Mouse (Mus musculus): Measurements from ENCODE around the gene E130208F15Rik.

E130208F15Rik gene

DNA sequence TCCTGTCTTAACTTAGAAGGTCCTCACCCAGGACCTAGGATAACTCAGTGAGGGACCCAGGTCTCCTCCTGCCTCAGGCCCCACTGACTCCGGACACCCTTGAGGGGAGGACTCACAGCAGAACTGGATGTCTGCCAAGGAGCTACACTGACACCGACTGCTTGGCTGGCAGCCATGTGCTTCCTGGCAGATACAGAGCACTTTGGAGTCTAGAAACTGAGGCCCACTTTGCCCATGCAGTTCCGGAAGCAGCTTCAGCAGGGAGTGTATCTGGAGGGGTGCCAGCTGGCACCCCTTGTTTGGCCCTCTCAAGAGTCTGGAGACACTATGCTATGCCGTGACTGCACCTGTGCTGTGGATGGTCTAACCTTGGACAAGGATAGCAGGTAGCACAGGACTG lies 11.9 kb downstream of the E130208F15Rik start:
- DNase-seq (ENCODE audit: low spot score in 2 of 2), result no peak

DNA sequence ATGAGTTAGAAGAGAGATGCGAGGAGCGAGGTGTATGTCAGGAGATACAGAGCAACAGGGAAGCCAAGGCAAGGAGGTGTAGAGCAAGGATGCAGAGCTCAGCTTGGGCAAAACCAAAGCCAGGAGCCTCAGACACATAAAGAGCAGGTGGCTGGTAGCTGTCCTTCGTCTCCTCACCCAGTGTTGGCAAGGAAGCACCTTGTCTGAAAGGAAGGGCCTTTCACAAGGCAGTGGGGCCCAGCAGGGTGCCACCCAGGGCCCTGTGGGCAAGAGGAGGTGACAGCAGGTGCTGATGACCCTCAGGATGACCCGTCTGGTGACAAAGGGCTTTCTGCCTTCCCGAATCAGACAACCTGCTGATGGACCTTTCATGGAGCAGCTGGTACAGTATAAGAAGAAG lies 13.0 kb downstream of the E130208F15Rik start:
- no peak for DNase-seq (ENCODE audit: low spot score in 2 of 2)

DNA sequence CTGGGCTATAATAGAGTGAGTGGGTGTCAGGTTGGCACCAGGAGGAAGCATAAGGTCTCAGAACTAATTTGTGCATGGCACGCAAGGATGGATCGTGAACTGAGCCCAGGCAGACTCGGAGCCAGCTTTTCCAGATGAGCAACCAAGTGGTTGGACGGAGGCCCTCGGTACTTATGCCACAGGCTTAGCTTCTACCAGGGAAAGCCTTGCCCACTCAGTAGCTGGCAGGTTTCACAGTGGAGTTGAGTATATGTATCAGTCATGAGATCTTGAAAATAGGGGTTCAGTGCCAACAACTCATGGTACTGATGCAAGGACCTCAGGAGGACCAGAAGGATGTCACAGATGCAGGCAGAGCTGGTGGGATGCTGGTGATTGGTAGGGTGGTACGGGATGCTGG lies 14.1 kb downstream of the E130208F15Rik start:
- DNase-seq (ENCODE audit: low spot score in 2 of 2), result no peak

DNA sequence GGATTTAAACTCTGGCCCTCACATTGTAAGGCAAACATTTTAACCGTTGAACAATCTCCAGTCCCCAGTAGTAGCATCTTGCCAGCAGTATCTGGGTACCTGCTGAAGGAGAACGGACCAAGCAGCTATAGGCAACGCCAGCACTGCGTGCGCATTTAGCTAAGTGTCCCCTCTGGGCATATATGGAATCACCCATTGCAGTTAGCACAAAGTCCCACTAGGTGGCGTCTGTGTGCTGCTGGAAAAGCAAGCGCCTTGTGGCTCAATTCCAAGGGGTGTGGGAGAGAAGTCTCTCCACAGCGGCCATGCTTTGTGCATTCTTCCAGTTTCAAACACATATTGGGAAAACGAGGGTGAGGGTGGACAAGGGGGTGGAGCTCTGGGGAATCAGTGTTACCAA lies 14.8 kb downstream of the E130208F15Rik start:
- DNase-seq (ENCODE audit: low spot score in 2 of 2), result peak; percentile 30 to 56

DNA sequence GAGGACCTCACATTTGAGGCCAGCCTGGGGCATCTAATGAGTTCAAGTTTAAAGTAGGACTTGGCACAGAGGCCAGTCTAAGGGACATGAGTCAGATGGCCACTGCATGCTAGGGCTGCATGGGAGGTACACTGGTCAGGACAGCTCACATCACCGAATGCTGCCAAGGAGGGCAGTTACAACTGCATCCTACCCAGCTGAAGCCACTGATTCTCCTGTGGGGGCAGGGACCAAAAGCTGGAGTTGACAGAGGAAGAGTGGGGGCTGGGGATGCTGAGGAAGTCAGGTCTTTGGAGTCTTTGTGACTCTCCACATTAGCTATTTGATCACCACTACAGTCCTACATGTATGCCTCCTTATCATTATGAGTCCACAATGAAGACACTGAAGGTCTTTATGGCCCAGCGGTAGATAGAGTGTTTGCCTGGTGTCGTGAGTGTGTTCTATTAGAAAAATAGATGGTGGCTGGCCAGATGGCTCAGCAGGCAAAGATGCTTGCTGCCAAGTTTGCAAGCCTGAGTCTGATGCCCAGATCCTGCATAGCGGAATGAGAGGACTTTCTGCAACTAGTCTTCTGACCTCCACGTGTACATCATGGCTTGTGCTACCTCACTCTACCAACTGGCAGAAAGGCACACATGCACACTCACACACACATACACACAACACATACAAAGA lies 18.0 kb downstream of the E130208F15Rik start:
- no peak for DNase-seq (ENCODE audit: low spot score in 2 of 2)

DNA sequence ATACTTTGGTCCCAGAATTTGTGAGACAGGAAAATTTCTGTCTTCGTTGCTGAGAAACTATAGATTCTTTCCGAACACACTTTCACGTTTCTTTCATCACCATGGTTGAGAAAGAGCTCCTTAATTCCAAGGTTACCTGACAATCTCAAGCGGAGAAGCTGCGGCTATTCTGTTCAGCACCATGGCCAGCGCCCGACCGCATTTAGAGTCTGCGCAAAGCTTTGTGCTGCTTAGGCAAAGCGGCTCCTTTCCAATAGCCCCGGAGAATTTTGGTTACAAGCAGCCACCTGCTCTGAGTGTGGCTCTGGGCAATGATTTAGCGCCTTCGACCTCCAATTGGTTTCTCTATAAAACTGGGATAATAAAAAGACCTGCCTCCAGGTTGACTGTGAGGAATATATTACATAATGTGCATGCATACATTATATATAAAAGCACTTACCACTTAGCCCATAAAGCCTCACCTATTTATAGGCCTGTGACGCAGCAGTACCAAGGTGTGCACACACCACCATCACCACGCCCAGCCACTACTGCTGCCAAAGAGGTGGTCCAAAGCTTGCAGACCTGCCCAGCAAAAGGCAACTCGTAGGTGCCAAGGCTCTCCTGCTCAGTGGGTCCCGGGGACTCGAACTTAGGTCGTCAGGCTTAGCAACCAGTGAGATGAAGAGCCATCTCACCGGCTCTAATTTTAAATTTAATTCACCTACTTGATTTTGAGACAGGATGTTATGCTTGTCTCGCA lies 25.3 kb downstream of the E130208F15Rik start:
- DNase-seq (ENCODE audit: low spot score in 2 of 2), result peak in 1 of 2 experiments; percentile 50

DNA sequence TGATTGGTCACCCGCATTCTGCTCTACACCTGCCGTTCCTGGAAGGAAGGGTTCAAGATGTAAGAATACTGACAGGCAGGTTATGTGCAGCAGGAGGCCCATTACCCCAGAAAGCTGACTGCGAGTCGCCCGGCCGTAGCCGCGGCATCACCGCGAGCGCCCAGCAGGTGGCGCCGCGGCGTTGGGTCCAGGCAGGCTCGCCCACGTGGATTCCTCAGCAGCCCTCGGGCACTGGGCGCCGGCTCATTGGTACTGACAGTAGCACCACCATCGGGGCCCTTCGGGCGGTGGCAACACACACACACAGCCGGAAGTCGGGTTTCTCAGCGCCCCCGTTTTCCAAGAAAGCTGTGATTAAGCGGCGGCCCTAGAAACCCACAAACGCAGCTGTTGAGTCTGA lies 26.3 kb downstream of the E130208F15Rik start:
- DNase-seq (ENCODE audit: low spot score in 2 of 2), result peak; percentile 21 to 45

DNA sequence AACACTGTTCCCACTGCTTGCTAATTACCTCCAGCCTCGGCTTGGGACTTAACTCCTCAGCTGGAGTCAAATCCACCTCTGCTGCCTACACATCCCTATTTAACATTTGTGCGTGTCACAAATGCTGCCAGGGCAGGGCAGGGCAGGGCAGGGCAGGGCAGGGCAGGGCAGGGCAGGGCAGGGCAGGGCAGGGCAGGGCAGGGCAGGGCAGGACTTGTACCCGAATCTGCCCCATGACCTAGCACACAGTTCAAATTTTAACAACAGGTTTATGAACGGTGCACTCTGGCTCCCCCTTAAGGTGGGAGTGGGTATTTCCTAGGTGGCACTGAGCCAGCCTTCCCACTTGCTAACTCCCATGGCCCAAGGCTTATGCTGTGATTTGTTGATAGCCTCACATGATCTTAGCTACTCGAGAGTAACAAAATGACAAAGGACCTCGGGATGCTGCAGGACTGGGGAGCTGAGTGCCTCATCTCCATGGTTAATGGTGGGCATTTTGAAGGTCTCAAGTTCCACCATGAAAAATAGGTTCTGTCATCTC lies 31.8 kb downstream of the E130208F15Rik start:
- peak in 1 of 2 experiments; percentile 44 for DNase-seq (ENCODE audit: low spot score in 2 of 2)

DNA sequence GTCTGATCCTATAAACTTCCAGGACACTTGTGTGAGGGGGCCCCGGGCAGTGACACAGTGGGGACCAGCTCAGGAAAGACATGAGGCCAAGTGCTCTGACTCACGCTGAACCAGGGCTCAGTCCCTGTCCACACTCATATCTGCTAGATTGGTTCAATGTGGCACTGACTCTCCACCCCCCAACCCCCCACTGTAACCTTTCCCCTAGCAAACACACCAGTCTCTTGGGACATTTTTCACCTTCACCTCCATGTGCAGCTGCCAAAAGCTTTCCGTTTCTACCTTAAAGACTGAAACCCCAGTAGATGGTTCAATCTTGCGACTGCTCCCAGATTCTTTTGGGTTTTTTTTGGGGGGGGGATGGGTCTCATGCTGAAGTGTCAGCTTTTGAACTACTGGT lies 32.5 kb downstream of the E130208F15Rik start:
- DNase-seq (ENCODE audit: low spot score in 2 of 2), result no peak

DNA sequence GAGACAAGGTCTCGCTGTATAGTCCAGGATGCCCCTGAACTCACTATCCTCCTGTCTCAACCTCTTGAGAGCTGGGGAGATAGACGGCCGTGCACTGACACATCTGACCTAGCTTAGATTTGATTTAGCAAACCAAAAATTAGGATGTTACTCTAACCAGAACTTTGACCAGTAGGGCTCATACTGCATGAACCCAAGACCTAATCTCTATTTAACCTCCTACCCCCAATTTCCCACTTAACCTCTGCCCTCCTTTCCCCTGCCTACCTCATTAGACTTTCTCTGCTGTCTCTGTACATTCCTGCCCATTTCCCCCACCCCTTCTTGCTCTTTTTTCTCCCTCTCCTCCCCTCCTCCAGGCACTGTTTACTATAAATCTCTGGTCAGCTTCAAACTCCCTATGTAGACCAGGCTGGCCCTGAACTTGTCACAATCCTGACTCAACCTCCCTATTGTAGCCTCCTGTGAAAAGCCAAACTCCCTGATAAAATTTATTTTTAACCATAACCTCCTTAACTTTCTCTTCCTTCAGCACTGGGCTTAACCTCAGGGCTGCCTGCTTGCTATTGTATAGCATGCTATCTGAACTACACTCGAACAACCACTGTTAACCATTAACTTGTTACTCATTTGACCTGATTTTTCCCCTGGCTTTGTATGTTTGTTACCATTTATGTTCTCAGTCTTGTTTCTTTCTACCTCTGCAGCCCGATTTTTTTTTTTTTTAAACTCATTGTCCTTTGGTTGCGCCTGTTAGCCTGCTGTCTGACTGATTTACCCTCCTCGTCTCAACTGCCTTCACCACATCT lies 37.0 kb downstream of the E130208F15Rik start:
- no peak for DNase-seq (ENCODE audit: low spot score in 2 of 2)

DNA sequence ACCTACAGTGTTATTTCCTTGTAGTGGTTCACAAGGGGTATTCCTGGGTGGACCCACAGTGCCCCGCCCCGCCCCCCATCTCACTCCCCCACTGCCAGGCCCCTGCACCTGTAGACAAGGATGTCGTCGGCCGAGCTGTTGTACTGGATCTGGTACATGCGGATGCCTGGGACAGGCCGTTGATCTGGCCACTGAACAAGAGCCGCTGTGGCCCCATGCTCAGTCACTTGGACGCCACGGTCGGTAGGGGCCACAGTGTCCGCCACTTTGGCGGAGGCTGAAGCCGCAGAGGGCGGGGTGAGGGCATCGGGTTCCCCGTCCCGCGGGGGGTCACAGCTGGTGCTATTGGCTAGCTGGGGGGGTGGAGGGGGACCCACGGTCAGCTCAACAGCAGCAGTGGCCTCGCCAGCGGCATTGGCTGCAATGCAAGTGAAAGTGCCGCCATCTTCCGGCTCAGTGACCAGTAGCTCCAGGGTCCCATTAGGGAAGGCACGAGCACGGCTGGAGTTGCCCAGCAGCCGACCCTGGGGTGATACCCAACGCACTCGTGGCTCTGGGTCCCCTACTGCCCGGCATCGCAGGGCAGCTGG lies 37.8 kb downstream of the E130208F15Rik start:
- no peak for DNase-seq (ENCODE audit: low spot score in 2 of 2)

DNA sequence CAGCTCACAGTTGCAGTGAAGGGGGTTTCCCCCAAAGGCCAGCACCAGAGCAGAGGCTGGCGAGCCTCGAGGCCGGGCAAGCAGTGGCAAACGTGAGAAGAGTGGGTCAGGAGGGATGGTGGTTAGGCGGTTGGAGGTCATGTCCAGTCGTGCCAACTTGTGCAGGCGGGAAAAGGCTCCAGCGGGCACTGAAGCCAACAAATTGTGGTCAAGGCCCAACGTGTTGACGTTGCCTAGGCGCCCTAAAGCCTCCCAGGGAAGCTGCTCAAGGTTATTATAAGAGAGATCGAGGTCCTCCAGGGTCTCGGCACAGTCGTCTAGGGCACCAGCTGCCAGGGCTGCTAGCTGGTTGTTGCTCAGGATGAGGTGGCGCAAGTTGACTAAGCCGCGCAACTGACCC lies 38.5 kb downstream of the E130208F15Rik start:
- no peak for DNase-seq (ENCODE audit: low spot score in 2 of 2)

DNA sequence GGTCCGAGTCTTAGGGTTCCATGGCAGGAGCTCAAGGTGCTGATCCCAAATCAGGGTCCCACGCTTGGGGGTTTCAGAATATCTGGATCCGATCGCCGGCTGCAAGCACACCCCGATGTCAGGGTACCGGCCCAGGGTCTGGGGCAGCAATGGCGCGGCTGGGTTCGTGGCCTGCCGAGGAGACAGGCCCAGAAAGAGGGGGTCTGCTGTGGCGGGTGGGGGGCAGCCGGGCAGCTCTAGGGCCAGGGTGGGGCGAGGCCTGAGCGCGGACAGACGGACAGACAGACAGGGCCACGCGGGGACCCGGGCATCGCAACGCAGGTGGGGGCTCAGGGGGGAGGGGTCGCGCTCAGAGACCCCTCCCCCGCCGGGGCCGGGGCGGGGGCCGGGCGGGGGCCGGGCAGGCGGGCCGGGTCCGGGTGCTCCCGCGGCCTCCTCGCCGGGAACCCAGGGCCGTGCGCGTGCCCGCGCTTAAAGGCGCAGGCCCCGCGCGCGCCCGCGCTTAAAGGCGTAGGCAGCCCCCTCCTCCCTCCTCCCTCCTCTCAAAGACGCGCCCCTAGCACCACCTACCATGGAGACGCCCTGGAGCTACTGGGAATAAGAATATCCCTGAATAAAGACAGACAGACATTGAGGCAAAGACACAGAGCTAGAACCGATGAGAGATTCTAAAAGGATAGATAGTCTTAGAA lies 41.3 kb downstream of the E130208F15Rik start, which contains the start of gene Lrfn3:
Gene Lrfn3 (minus strand): TSS at position 121 of the 692 bp plus-strand sequence.
- DNase-seq (ENCODE audit: low spot score in 2 of 2), result no peak

DNA sequence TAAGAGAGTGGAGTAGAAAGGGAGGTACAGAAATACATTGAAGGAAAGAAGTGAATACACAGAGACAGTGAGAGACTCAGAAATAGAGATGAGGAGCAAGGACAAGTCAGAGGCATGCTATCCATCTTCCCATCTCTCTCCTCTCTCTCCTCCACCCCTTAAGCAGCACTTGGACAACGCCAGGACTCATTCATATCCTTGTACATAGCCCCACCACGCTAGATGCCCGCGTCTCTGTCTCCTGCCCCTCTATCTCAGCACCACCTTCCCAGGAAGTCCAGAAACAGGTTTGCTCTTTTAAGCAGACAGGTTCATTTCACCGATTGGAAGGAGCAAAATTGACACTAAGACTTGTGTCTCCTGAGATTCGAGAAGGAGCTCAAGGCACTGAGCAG lies 41.8 kb downstream of the E130208F15Rik start:
- DNase-seq (ENCODE audit: low spot score in 2 of 2), result no peak

DNA sequence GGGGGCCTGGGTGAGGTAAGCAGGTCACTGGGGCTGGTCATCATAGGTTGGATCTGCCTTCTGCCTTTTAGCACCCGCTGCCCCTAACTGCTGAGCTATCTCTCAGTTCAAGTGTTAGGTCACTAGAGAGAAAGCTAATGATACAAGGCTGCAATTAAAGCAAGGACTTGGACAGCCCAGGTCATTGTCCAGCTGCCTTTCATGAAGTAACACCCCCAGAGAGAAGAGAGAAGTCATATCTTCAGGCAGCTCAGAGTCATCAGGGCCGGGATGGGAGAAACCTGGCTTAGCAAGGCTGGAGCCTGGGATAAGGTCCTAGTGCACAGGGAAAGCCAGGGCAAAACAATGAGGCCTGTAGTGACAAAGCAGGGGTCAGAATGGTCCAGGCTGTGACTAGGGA lies 45.9 kb downstream of the E130208F15Rik start:
- no peak for DNase-seq (ENCODE audit: low spot score in 2 of 2)

All from spleen, postnatal 14 days (tissue).